Mouse (Mus musculus) cerebellum, adult 2 months (tissue): ENCODE data around the gene Pole3. TPM values are rescaled to one million over a fixed set of nuclear protein-coding genes. Genes with fewer than 3 reads are reported as not detected.

ENCODE experiments used
- DNase-seq, 2 experiments: peaks; one replicate each; pipeline ENCODE4 v3.0.0; 2021
- H3K27ac ChIP-seq: fragments of 200-500 bp; 2 replicates; pipeline ENCODE4 v1.5.1; 2012; ENCODE audit warnings: low read length, control low read depth, inconsistent platforms; ENCODE audit not compliant: insufficient read depth
- H3K27me3 ChIP-seq: fragments of 200-500 bp; 2 replicates; pipeline ENCODE4 v1.6.1; 2012; ENCODE audit warnings: inconsistent platforms, mild to moderate bottlenecking, low read length, moderate library complexity; ENCODE audit not compliant: control insufficient read depth, insufficient read depth
- H3K4me1 ChIP-seq: fragments of 200-500 bp; 2 replicates; pipeline ENCODE4 v1.6.1; 2011; ENCODE audit warnings: low read length; ENCODE audit not compliant: control insufficient read depth, insufficient read depth
- H3K4me3 ChIP-seq: fragments of 200-500 bp; replicated peaks from 2 replicates; pipeline ENCODE3; 2011; ENCODE audit warnings: mild to moderate bottlenecking, low read depth, low read length, control low read depth; ENCODE audit not compliant: insufficient read depth
- CTCF ChIP-seq: fragments of 200-500 bp; IDR thresholded peaks from 2 replicates; pipeline ENCODE4 v1.5.1; 2011; ENCODE audit warnings: low read depth, mild to moderate bottlenecking, control low read depth, low read length, moderate library complexity, borderline replicate concordance; ENCODE audit not compliant: insufficient read depth
- POLR2A ChIP-seq: fragments of 200-500 bp; IDR thresholded peaks from 2 replicates; pipeline ENCODE4 v1.6.1; 2011; ENCODE audit warnings: low read length, control low read depth, borderline replicate concordance; ENCODE audit not compliant: insufficient read depth
- WGBS: fragments of 180-500 bp; shearing (Covaris S2); methylation state at CpG from one replicate; pipeline ENCODE4 v1.1.7; 2018; 5-methylcytosine and 5-hydroxymethylcytosine counted together
- polyA plus RNA-seq: library from polyadenylated mRNA; depleted of rRNA; stranded (reverse); fragments of >200 nt; gene quantifications from 2 replicates; pipeline ENCODE4 v1.2.3, GENCODE M21; 2012

Pole3 gene
- polyA plus RNA-seq, 1 experiment: 34.5 TPM

GRCm38 (mm10) chr4:62517538-62518415, 7.1 kb downstream of the Pole3 start:
- 43% methylated on average over 10 of the region's 10 CpGs for WGBS
- Histone ChIP-seq H3K4me1 (peaks cover 24% of the 10 kb centered on the region), H3K27ac (peak overlapping the region; percentile 48), H3K27me3 (no peaks in the 10 kb centered on the region), H3K4me3 (peak overlapping the region; percentile 73)
- TF ChIP-seq POLR2A (no peak), CTCF (no peak)
- no peak for DNase-seq

DNA sequence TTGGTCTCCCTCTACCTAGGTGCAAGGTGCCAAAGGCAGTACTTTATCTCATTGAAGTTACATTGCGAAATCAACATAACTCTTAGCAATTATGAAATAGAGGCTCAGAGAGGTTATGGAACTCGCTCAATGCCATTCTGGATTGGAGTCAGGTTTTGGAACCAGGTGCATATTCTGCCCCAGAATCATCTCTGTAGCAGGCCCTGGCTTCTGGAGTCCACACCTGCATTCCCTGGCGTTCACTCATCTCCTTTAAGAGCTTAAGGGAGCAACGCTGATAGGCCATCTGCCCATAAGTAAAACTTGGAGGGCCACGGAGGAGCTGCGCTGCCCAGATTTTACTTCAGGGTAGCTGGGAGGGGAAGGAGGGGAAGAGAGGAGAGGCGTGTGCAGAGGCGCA, 7.8 kb downstream of the Pole3 start:
- peaks cover 24% of the 10 kb centered on the region for H3K4me1 ChIP-seq
- no peak overlapping the region for H3K4me3 ChIP-seq
- 65% methylated on average over 8 of the region's 8 CpGs for WGBS
- no peaks in the 10 kb centered on the region for H3K27me3 ChIP-seq
- DNase-seq: no peak
- peak overlapping the region; percentile 48 for H3K27ac ChIP-seq
- TF ChIP-seq CTCF (no peak), POLR2A (no peak)

- Histone ChIP-seq H3K27ac (peak overlapping the region; percentile 95), H3K4me1 (peaks cover 24% of the 10 kb centered on the region), H3K27me3 (no peaks in the 10 kb centered on the region), H3K4me3 (peak overlapping the region; percentile 0)
- TF ChIP-seq CTCF (no peak), POLR2A (no peak)
- 80% methylated on average over 1 of the region's 1 CpGs for WGBS
- DNase-seq: no peak
Measured at GRCm38 (mm10) chr4:62516579-62516978, 8.3 kb downstream of the Pole3 start.

- peaks cover 24% of the 10 kb centered on the region for H3K4me1 ChIP-seq
- TF ChIP-seq CTCF (0 out of 2 replicates have a peak, but pooled peaks have one; percentile 1), POLR2A (peak; percentile 39; the same call in 1 of the 2 replicates)
- peak overlapping the region; percentile 20 for H3K4me3 ChIP-seq
- WGBS: 6% methylated on average over 2 of the region's 2 CpGs
- DNase-seq: peak; percentile 72 to 80
- H3K27me3 ChIP-seq: no peaks in the 10 kb centered on the region
- H3K27ac ChIP-seq: peak overlapping the region; percentile 95
Measured at GRCm38 (mm10) chr4:62516079-62516478, 8.8 kb downstream of the Pole3 start.

- TF ChIP-seq CTCF (no peak), POLR2A (no peak)
- peaks cover 24% of the 10 kb centered on the region for H3K4me1 ChIP-seq
- peak overlapping the region; percentile 95 for H3K27ac ChIP-seq
- 16% methylated on average over 3 of the region's 3 CpGs for WGBS
- DNase-seq: peak in 1 of 2 experiments; percentile 66
- H3K27me3 ChIP-seq: no peaks in the 10 kb centered on the region
- peak overlapping the region; percentile 20 for H3K4me3 ChIP-seq
Measured at GRCm38 (mm10) chr4:62515490-62515889, 9.4 kb downstream of the Pole3 start.

DNA sequence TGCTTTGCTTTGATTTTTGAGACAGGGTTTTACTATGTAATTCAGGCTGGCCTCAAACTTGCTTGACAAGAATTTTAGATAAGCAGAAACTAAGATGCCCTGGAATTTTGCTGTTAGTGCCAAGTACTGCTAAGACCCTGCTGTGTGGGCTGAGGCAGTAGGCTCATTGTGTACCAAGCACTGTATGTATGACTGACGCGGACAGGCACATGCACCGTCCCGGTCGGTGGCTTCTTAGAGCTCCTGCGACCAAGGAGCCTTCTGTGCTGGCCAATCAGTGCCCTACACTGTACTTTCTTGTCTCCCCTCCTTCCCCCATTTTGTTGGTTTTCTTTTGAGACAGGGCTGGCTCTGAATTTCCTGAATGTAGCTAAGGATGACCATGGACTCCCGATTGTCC, 9.9 kb downstream of the Pole3 start:
- Histone ChIP-seq H3K27me3 (no peaks in the 10 kb centered on the region), H3K4me1 (peaks cover 24% of the 10 kb centered on the region), H3K27ac (peak overlapping the region; percentile 95), H3K4me3 (peak overlapping the region; percentile 20)
- DNase-seq: no peak
- no peak for TF ChIP-seq CTCF
- no peak for TF ChIP-seq POLR2A
- WGBS: 37% methylated on average over 7 of the region's 7 CpGs

DNA sequence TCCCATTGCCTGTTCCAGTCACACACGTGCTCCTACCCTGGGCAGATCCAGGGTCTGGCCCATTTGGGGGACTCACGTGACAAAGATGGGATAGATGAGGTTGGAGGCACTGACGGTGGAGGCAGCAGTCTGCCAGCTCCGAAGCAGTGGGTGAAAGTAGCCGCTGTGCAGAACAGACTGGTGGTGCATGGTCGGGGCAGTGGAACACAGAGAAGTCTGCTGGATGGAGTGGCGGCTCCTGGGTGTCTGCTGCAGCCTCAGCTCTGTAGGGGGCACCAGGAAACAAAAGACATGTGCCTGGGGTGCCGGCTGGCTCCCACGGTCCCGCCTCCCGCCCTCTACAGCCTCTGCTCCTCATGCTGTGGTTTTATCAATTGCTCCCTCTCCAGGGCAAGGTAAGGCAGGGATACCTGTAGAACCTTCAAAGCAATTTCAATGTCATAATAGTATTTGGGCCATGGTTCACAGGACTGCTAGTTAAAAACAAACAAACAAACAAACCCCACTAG, 10.8 kb downstream of the Pole3 start:
- Histone ChIP-seq H3K4me3 (no peak overlapping the region), H3K27me3 (no peaks in the 10 kb centered on the region), H3K27ac (no peak overlapping the region), H3K4me1 (peaks cover 24% of the 10 kb centered on the region)
- WGBS: 50% methylated on average over 11 of the region's 11 CpGs
- TF ChIP-seq POLR2A (no peak), CTCF (no peak)
- DNase-seq: no peak

- Histone ChIP-seq H3K4me3 (no peak overlapping the region), H3K27me3 (no peaks in the 10 kb centered on the region), H3K4me1 (peaks cover 5% of the 10 kb centered on the region), H3K27ac (no peak overlapping the region)
- TF ChIP-seq CTCF (no peak), POLR2A (no peak)
- no peak for DNase-seq
- WGBS: 44% methylated on average over 11 of the region's 11 CpGs
Measured at GRCm38 (mm10) chr4:62509946-62510345, 14.9 kb downstream of the Pole3 start.
